Mouse (Mus musculus): Measurements from ENCODE around the gene Tor1b.
"Not testable (repeated sequence)": the region's sequence is repeated elsewhere in the genome, so short reads cannot be mapped to it uniquely, and the experiment has no call there.

Tor1b gene

GRCm38 (mm10) chr2:30930846-30931245 is 21.9 kb upstream of the Tor1b start:
- DNase-seq (ENCODE audit: extremely low spot score, low read depth, low spot score): not testable (repeated sequence)

DNA sequence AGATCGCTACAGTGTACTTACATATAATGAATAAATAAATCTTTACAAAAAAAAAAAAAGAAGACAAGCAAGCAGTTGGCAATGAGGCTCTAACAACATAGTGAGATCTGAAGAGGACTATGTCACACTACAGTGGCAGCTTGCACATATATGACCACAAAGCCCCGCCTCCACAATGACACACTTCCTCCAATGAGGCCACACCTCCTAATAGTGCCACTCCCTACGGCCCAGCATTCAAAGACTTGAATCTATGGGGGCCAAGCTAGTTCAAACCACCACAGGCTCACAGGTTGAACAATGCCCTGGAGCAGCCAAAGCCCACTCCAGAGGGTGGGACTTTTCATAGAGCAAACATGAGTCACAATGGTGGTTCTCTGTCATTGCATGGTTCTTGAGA is 20.8 kb upstream of the Tor1b start:
- DNase-seq (ENCODE audit: extremely low spot score, low read depth, low spot score): no peak

GRCm38 (mm10) chr2:30933032-30933431 is 19.7 kb upstream of the Tor1b start:
- no peak for DNase-seq (ENCODE audit: extremely low spot score, low read depth, low spot score)

DNA sequence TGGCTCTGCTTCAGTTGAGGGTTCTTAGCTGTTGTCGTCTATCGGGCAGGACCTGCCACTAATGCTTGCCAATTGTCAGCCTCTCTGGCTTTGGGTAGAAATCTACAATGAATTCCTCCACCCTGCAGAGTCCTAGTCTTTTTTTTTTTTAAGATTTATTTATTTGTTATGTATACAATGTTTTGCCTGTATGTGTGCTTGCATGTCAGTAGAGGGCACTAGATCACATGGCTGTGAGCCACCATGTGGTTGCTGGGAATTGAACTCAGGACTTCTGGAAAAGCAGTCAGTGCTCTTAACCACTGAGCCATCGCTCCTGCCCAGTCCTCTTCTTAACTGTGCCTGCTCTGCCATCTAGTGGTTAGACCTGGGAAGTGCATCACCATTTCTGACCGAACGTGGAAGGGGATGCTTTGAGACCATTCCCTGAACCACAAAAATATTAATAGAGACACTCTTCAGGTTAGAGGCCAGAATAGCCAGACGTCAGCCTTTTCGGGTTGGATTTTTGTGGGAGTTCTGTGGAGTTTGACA is 18.8 kb upstream of the Tor1b start:
- peak; percentile 80 for DNase-seq (ENCODE audit: extremely low spot score, low read depth, low spot score)

- no peak for DNase-seq (ENCODE audit: extremely low spot score, low read depth, low spot score)
Observed at GRCm38 (mm10) chr2:30936808-30937207, 16.0 kb upstream of the Tor1b start.

DNA sequence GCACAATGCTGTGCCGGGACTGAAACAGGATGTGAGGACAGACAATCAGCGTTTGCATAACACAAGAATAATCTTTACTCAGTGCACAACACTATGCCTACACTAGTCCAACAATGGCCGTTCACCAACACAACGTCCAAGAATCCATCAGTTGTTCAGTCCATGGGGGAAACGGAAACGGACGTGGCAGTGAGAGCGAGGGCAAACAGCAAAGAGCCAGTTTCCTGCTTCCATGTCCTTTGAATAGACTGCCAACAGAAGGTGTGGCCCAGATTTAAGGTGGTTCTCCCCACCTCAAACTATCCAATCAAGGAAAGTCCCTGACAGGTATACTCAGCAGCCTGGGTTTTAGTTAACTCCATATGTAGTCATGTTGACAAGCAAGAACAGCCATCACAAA is 15.0 kb upstream of the Tor1b start:
- DNase-seq (ENCODE audit: extremely low spot score, low read depth, low spot score): no peak

DNA sequence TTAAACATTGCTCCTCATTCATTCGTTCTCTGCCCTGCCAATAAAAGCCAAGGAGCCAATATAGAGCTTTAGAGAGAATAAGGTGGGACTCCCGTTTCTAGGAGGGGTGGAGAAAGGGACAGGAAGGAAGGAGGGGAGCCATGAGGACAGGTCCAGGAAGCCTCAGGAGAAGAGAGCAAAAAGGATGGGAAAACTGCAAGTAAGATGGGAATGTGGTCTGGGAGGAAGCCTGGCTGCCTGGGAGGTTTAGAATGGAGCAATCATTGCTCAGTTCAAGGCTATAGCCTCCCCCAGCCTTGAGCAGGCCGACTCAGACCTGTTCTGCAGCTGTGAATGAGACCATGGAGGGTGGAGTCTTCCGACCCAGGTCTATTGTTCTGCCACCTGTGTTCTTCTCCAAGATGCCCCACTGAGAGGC is 14.2 kb upstream of the Tor1b start:
- no peak for DNase-seq (ENCODE audit: extremely low spot score, low read depth, low spot score)

DNA sequence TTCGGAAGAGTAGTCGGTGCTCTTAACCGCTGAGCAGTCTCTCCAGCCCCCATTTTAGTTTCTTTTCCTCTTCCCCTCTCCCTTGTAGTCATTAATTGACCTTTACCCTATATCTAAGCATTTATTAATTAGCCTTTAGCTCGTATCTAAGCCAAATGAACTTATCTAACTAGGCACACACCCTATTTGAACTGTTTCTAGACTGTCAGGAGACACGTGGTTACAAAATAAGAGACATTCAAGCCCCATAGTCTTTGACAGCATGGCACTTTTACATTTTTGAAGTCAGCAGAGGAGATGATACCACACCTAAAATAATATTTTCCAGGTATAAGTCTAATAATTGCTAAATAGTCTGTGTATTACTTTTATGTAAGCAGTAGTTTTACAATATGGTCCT is 11.2 kb upstream of the Tor1b start:
- DNase-seq (ENCODE audit: extremely low spot score, low read depth, low spot score): no peak

DNA sequence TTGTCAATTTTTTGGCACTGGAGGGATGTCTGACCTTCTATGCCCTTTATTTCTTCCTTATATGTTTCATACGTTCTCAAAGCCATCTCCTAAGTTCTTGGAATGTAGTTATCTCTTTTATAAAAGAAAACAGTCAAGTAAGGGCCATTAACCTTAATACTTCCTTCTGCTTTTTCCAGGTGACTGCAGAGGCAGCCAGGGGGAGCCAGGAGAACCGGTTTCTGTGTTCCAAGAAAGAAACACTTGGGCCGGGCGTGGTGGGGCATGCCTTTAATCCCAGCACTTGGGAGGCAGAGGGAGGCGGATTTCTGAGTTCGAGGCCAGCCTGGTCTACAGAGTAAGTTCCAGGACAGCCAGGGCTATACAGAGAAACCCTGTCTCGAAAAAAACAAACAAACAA is 10.6 kb upstream of the Tor1b start:
- not testable (repeated sequence) for DNase-seq (ENCODE audit: extremely low spot score, low read depth, low spot score)

DNA sequence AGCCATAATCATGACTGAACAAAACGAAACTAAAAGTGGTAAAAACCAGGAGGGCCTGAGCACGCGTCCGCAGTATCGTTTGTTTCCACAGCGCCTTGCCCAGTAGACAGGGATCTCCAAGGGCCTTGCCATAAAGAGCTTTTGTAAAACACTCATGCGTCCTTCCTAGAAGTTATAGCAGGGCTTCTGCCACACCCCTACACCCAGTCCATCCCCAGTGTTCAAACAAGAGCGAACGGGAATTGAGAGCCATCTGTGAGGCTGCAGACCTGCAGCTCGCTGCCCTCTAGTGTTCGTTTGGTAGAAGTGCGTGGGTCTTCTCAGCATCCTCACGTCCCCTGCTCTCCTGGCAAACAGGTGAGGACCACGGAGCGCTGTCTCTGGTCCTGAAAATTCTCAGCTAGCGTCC is 10.2 kb upstream of the Tor1b start:
- DNase-seq (ENCODE audit: extremely low spot score, low read depth, low spot score): peak; percentile 76

- no peak for DNase-seq (ENCODE audit: extremely low spot score, low read depth, low spot score)
Observed at GRCm38 (mm10) chr2:30952457-30952823, 319 bp upstream of the Tor1b start.

- no peak for DNase-seq (ENCODE audit: extremely low spot score, low read depth, low spot score)
Observed at GRCm38 (mm10) chr2:30954797-30955196, 2.0 kb downstream of the Tor1b start.

- DNase-seq (ENCODE audit: extremely low spot score, low read depth, low spot score): no peak
Observed at GRCm38 (mm10) chr2:30957511-30957910, 4.8 kb downstream of the Tor1b start.

DNA sequence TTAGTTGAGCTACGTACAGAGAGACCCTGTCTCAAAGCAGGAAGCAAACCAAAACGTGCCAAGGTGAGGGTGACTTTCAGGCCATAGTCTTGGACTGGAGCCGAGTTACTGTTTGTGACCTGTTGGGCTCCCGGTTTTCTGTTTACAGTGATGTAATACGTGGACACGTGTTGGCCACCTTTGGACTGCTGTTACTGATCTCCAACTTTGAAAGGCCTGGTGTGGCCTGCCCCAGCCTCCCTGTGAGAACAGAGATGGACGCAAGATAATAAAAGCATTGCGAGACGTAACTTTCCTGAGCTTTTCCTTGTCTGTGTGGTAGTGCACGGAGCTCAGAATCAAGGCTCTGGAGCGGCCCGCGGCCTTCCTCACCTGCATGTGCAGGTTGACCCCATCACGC is 6.0 kb downstream of the Tor1b start:
- DNase-seq (ENCODE audit: extremely low spot score, low read depth, low spot score): no peak

DNA sequence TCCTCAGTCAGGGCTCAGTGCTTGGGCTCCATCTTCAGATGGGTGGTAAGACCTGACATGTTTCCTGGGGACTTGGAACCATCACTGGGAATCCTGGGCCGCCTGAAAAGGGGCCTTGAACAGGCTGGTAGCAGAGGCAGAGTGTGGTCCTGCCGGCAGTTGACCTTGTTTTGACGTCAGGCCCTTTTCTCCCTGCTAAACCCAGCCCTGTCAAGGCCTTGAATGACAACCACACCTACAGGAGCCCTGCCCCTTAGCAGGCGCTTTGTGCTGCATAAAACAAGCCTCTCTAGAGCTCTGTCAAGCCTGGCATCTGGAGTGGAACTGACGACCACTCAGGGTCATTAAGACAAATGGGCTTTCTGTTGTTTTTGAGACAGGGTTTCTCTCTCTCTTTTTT is 7.1 kb downstream of the Tor1b start:
- no peak for DNase-seq (ENCODE audit: extremely low spot score, low read depth, low spot score)

DNA sequence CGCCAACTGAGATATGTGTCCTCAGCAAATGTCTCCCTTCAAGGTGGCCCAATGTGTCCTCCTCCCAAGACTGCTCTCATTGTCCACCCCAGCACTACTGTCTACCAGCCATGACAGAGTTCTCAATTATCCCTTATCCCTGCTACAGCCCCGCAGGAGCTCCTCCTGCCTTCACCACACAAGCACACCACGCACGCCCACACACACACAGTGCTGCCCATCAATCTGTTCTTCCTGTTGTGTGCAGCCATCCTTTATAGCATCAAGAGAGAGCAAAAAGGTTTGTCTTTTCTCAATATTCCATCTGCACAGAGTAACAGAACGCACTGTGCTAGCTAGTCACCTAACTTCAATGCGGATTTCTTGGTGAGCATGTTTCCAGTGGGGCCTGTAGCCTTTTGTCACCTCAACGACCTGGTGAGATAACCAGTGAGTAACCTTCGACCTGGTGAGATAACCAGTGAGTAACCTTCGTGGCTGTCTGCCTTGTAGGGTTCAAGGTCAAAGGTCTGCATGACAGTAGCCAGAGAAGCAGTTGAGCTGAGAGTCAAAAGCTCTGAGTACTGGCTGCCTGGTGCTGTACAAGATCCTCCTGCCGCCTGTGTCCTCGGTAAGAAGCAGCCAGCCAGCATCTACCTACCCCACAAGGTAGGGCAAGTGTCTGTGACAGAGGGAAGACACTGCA is 10.0 kb downstream of the Tor1b start:
- DNase-seq (ENCODE audit: extremely low spot score, low read depth, low spot score): no peak

- DNase-seq (ENCODE audit: extremely low spot score, low read depth, low spot score): no peak
Observed at GRCm38 (mm10) chr2:30965627-30966026, 12.9 kb downstream of the Tor1b start.

- DNase-seq (ENCODE audit: extremely low spot score, low read depth, low spot score): no peak
Observed at GRCm38 (mm10) chr2:30966826-30967225, 14.1 kb downstream of the Tor1b start.

DNA sequence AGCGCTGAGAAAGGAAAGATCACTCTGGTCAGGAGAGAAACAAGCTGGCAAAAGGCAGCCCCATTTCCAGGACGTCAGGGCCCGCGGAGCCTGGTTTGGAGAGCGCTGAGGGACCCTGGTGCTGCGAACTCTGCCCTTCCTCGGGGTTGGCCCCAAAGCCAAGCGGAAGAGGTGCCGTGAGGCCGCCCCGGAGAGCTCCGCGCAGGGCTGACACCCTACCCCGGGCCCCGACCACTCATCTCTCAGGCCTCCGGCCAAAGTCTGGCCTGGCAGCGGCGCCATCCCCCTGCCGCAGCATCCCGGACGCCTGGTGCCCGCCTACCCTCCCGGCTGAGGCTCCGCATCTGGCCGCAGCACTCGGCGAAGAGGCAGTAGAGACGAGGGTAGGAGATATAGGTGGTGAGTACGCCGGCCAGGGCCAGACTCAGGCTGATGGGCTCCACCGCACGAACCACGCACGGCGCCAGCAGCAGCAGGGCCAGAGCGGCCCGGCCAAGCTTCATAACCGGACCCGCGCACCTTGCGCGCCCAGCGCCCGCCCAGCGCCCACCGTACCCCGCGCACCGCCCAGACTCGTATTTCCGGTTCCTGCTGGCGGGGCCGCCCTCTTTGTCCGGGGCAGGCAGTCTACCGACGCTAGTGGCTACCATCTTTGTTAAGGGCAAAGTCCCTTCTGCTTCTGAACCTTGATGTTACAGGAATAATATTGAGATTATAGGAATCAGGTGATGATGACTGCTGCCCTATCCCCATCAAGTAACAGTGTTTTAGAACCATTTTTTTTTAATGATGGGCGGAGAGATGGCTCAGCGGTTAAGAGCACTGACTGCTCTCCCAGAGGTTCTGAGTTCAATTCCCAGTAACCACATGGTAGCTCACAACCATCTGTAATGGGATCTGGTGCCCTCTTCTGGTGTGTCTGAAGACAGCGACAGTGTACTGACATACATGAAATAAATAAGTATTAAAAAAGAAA is 14.9 kb downstream of the Tor1b start, which contains the start of gene Tor1a:
Gene Tor1a (minus strand): TSS at position 582 of the 976 bp plus-strand sequence.
- DNase-seq (ENCODE audit: extremely low spot score, low read depth, low spot score): peak; percentile 69

GRCm38 (mm10) chr2:30981790-30982513 is 29.2 kb downstream of the Tor1b start, which contains the start of the genes BC005624 and Usp20:
Gene BC005624 (minus strand): TSS chr2:30982201.
Gene Usp20 (plus strand): TSS chr2:30982279.
- DNase-seq (ENCODE audit: extremely low spot score, low read depth, low spot score): peak; percentile 99

GRCm38 (mm10) chr2:30983024-30983423 is 30.3 kb downstream of the Tor1b start:
- no peak for DNase-seq (ENCODE audit: extremely low spot score, low read depth, low spot score)

All from hindlimb bud, embryonic 11.5 days (tissue).